Mouse (Mus musculus) hindbrain, embryonic 14.5 days (tissue): Measurements from ENCODE around the gene Cdc20b. TPM values are rescaled to one million over a fixed set of nuclear protein-coding genes. Genes with fewer than 3 reads are reported as not detected.

Experiments used
- ATAC-seq: fragments of 200-750 bp; cut with Nextera tagmentation; 2 replicates; pipeline ENCODE4 v1.8.0; 2017; ENCODE audit warnings: moderate number of reproducible peaks, mild to moderate bottlenecking, moderate TSS enrichment, moderate library complexity; ENCODE audit not compliant: low FRiP score
- DNase-seq: peaks from one replicate; pipeline ENCODE4 v3.0.0-alpha.2; 2015; ENCODE audit warnings: low spot score
- H3K27ac ChIP-seq: fragments of 300-500 bp; sonication (generic); 2 replicates; pipeline ENCODE4 v1.5.1; 2014; ENCODE audit warnings: mild to moderate bottlenecking, moderate library complexity
- H3K27me3 ChIP-seq: fragments of 300-500 bp; sonication (generic); 2 replicates; pipeline ENCODE4 v1.6.1; 2014; ENCODE audit warnings: mild to moderate bottlenecking, low read length, mixed read lengths; ENCODE audit not compliant: control insufficient read depth, insufficient read depth
- H3K36me3 ChIP-seq: fragments of 300-500 bp; sonication (generic); replicated peaks from 2 replicates; pipeline ENCODE4 v1.6.1; 2014; ENCODE audit not compliant: control insufficient read depth, insufficient read depth
- H3K4me1 ChIP-seq: fragments of 300-500 bp; sonication (generic); replicated peaks from 2 replicates; pipeline ENCODE4 v1.6.1; 2014; ENCODE audit warnings: antibody characterized with exemption, low read length, mixed read lengths; ENCODE audit not compliant: control insufficient read depth, insufficient read depth
- H3K4me2 ChIP-seq: fragments of 300-500 bp; sonication (generic); replicated peaks from 2 replicates; pipeline ENCODE4 v1.6.1; 2014; ENCODE audit warnings: mild to moderate bottlenecking, moderate library complexity
- H3K4me3 ChIP-seq: fragments of 300-500 bp; sonication (generic); replicated peaks from 2 replicates; pipeline ENCODE4 v1.5.1; 2014; ENCODE audit warnings: mild to moderate bottlenecking, low read length
- H3K9ac ChIP-seq: fragments of 300-500 bp; sonication (generic); 2 replicates; pipeline ENCODE4 v1.6.1; 2014
- H3K9me3 ChIP-seq: fragments of 300-500 bp; sonication (generic); 2 replicates; pipeline ENCODE4 v1.6.1; 2016; ENCODE audit warnings: low read length; ENCODE audit not compliant: control insufficient read depth
- WGBS: fragments of 180-500 bp; shearing (Covaris S2); extraction: QIAGEN DNeasy Blood & Tissue Kit; methylation state at CpG from one replicate; pipeline ENCODE4 v1.1.7; 2014; 5-methylcytosine and 5-hydroxymethylcytosine counted together
- polyA plus RNA-seq: library from polyadenylated mRNA; unstranded; fragments of >200 nt; fragmentation: Nextera tagmentation; extraction: Ambion mirVana; gene quantifications from 2 replicates; pipeline ENCODE4 v1.2.1, GENCODE M21; 2014

Gene Cdc20b
- polyA plus RNA-seq, 1 experiment from 2014 or later, result 0.96 TPM

DNA sequence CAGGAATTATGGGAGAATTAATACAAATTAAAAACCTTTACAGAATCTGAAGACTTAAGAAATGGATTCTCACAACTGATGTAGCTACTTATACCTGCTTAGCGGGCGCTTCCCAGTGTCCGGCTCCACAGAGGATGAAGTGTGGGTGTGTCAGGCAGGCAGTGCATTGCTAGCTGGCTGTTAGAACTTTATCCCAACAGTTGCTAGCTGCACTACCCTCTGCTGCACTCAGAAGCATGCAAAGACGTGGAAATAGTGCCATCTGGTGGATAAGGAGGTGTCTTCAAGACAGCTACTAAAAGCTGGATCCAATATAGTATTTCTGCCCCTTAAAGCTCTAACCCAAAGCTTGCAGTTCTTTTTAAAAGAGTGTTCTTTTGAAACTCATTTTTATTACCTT is 941 bp downstream of the Cdc20b start:
- no peak overlapping the region for H3K9ac ChIP-seq
- H3K4me3 ChIP-seq, result peak overlapping the region; percentile 48
- 0% methylated on average over 4 of the region's 4 CpGs for WGBS

DNA sequence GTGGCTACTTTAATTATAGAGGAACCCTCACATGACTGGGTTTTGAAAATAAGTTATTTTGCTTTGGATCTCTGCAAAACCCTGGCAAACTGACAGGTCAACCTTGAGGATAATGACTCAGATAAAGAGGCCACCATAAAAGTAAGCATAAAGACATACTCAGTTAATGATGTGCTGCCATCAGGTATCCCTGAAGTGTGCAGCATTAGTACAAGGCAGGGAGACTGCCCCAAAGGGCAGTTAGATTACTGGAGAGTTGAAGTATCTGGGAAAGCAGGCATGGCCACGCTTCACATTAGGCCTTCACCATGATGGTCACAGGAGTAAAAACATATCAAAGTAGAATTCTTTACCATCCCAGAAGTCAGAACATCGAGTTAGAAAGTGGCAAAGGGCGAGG is 10.0 kb downstream of the Cdc20b start:
- Histone ChIP-seq H3K4me3 (peak overlapping the region; percentile 45), H3K9ac (peak overlapping the region; percentile 41; the same call in 1 of the 2 replicates), H3K4me2 (peak overlapping the region; percentile 78), H3K9me3 (no peaks in the 10 kb centered on the region), H3K36me3 (no peaks in the 10 kb centered on the region), H3K27me3 (no peaks in the 10 kb centered on the region), H3K4me1 (no peaks in the 10 kb centered on the region), H3K27ac (no peak overlapping the region)
- DNase-seq, result no peak
- no peak for ATAC-seq
- WGBS, result 82% methylated on average over 3 of the region's 3 CpGs

More for the DNA sequence above, 941 bp downstream of the Cdc20b start:
- Histone ChIP-seq H3K27me3 (peaks cover 35% of the 10 kb centered on the region), H3K36me3 (no peaks in the 10 kb centered on the region), H3K4me1 (0 out of 2 replicates have a peak, but pooled peaks cover 7% of the 10 kb centered on the region), H3K9me3 (no peaks in the 10 kb centered on the region), H3K27ac (no peak overlapping the region), H3K4me2 (peak overlapping the region; percentile 96)
- DNase-seq (peak; percentile 96), ATAC-seq (peak; percentile 80)

DNA sequence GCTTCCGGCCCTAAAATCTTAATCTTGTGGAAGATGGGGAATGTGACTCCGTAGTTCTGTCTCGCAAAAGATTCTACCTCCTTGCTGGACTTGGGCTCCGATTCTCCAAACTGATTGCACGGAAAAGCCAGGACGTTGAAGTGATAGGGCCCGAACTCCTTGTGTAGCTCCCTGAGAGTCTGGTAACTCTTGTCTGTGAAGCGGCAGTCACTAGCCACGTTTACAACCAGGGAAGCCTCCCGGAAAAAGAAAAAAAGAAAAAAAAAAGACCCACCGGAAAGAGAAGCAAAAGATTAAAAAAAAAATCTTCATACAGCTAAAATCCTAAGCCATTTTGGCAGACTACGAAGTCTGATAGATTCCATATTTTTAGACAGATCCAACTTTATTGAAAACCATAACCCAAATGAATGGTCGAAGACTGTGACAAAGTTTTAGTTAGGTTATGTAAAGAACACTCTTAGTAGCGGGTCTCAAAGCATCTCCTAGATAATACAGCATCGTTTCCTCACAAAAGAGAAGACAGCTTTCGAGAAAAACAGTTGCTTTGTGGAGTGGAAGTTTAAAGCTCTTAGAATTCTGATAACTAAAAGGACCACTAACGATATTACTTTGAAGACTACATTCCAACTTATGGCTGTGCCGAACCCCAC is 10.7 kb downstream of the Cdc20b start:
- Histone ChIP-seq H3K4me1 (no peaks in the 10 kb centered on the region), H3K36me3 (no peaks in the 10 kb centered on the region), H3K4me3 (peak overlapping the region; percentile 45), H3K9ac (peak overlapping the region; percentile 41), H3K27me3 (no peaks in the 10 kb centered on the region), H3K4me2 (peak overlapping the region; percentile 78), H3K27ac (0 out of 2 replicates have a peak overlapping the region, but pooled peaks have one; percentile 51), H3K9me3 (no peaks in the 10 kb centered on the region)
- ATAC-seq (no peak), DNase-seq (no peak)
- WGBS, result 31% methylated on average over 18 of the region's 18 CpGs

DNA sequence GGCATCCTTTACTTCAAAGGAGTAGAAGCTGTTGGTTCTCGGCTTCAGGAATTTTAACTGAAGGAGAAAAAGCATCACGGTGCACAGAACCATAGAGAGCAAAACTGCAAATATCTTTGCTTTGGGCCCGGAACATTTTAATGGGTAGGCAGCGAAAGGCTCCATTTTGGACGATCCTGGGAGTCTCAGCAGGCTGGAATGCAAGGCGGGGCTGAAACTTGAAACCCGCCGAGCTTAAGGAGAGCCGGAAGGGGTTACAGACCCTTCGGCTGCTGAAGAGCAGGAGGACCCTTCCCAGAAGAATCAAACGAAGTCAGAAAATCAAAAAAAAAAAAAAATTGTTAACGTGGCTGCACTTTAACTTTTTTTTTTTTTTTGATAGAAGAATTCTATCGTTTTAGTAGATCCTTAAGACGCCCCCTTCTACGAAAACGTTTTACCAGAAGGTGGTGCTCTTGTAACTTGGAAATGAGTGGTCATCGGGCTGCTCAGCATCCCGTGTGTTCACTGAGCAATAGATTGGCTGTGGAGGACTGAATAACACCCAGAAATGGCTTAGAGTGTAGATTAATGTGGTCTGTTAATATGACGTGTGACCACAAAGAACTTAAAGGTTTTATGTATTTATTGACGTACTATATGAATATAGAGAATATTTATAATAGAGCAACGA is 11.4 kb downstream of the Cdc20b start, which contains the start of gene Gpx8:
Gene Gpx8, minus strand, starts transcription at position 200 of the 673 bp plus-strand sequence.
- peak; percentile 85 for ATAC-seq
- WGBS, result 7% methylated on average over 21 of the region's 21 CpGs

DNA sequence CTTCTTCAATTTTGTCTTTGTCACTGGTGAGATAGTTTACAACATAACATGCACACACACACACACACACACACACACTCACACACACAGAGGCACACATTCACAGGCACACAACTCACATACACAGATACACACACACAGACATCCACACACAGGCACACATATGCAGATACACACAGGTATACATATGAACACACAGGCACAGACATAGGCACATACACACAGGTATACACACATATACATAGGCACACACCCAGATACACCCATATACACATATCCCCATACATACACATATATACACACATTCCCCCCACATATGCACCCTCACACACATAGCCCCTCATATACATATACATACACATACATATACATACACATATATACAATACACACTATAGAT is 12.1 kb downstream of the Cdc20b start:
- no peaks in the 10 kb centered on the region for H3K9me3 ChIP-seq
- no peak for DNase-seq

More for the DNA sequence above, 11.4 kb downstream of the Cdc20b start, which contains the start of gene Gpx8:
- H3K9ac ChIP-seq, result peak within 1 kb of the TSS; percentile 41
- peak within 1 kb of the TSS; percentile 45 for H3K4me3 ChIP-seq
- H3K4me1 ChIP-seq, result no peaks in the 10 kb centered on the region
- H3K9me3 ChIP-seq, result no peaks in the 10 kb centered on the region
- H3K36me3 ChIP-seq, result no peaks in the 10 kb centered on the region
- H3K4me2 ChIP-seq, result peak within 1 kb of the TSS; percentile 78
- 0 out of 2 replicates have a peak within 1 kb of the TSS, but pooled peaks have one; percentile 51 for H3K27ac ChIP-seq
- no peaks in the 10 kb centered on the region for H3K27me3 ChIP-seq
- DNase-seq, result peak; percentile 81

DNA sequence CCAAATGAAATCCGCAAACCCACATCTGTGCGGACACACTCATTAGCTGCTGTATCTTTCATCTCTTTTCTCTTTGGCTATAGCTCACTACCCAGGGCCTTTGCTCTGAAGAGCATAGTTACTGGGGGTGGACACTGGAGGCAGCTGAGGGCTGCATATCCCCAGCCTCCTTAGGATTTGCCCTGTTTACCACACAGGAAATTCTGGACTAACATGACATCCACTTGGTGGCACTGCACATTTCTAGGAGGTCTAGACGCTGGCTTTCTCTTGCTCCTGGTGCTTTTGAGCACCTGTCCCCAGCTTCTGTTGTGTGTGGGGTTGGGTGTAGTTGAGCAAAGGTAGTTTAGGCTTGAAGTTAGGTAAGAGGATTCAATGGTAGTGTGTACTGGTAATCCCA is 12.7 kb downstream of the Cdc20b start:
- Histone ChIP-seq H3K27ac (no peak overlapping the region), H3K4me1 (no peaks in the 10 kb centered on the region), H3K9me3 (no peaks in the 10 kb centered on the region), H3K36me3 (no peaks in the 10 kb centered on the region), H3K27me3 (no peaks in the 10 kb centered on the region), H3K4me3 (no peak overlapping the region), H3K4me2 (no peak overlapping the region), H3K9ac (no peak overlapping the region)
- 79% methylated on average over 3 of the region's 3 CpGs for WGBS
- DNase-seq (no peak), ATAC-seq (no peak)

More for the DNA sequence above, 12.1 kb downstream of the Cdc20b start:
- Histone ChIP-seq H3K4me2 (no peak overlapping the region; the same call in 1 of the 2 replicates), H3K9ac (no peak overlapping the region), H3K4me3 (no peak overlapping the region), H3K36me3 (no peaks in the 10 kb centered on the region), H3K27me3 (no peaks in the 10 kb centered on the region), H3K27ac (no peak overlapping the region), H3K4me1 (no peaks in the 10 kb centered on the region)
- peak; percentile 52 for ATAC-seq

DNA sequence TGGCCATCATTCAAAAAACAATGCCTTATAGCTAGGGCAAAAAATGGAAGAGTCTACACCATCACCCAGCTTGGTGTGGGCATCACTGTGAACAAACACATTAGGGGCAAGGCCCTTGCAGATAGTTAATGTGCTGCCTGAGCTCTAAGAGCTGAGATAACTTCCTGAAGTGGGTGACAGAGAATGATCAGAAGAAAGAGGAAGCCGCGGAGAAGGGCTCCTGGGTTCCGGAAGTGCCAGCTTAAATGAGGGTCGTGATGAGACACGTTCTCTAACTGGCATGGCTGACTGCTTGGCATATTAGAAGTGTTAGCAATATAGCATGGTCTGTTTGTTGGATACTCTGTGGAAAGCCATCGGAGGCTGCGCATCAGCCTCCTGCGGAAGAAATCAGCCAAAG is 19.3 kb downstream of the Cdc20b start:
- Histone ChIP-seq H3K27ac (no peak overlapping the region), H3K36me3 (no peaks in the 10 kb centered on the region), H3K4me3 (no peak overlapping the region), H3K4me1 (no peaks in the 10 kb centered on the region), H3K9me3 (no peaks in the 10 kb centered on the region), H3K9ac (no peak overlapping the region), H3K27me3 (no peaks in the 10 kb centered on the region), H3K4me2 (no peak overlapping the region)
- no peak for DNase-seq
- 91% methylated on average over 8 of the region's 8 CpGs for WGBS
- ATAC-seq, result no peak

DNA sequence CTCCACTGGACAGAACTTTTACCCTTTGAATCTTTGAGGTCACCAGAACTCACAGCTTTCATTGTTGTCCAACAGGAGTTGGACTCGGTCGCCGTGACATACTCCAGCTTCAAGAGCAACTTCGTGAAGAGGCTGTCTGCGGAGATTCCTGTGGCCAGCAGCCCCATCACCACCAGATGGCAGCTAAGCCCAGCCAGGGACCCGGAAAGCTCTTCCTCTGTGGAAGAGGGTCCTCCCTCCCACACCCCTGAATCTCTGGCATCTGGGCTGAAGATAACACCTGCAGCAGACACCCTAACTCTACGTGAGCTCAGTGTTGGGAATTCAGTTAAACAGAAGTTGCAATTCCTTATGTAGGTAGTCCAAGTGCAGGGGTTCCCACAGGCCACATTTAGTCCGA is 20.9 kb downstream of the Cdc20b start:
- Histone ChIP-seq H3K4me2 (no peak overlapping the region), H3K9ac (no peak overlapping the region), H3K27me3 (no peaks in the 10 kb centered on the region), H3K36me3 (no peaks in the 10 kb centered on the region), H3K4me3 (no peak overlapping the region), H3K4me1 (no peaks in the 10 kb centered on the region), H3K9me3 (no peaks in the 10 kb centered on the region), H3K27ac (no peak overlapping the region)
- DNase-seq (no peak), ATAC-seq (no peak)
- WGBS, result 46% methylated on average over 8 of the region's 8 CpGs

DNA sequence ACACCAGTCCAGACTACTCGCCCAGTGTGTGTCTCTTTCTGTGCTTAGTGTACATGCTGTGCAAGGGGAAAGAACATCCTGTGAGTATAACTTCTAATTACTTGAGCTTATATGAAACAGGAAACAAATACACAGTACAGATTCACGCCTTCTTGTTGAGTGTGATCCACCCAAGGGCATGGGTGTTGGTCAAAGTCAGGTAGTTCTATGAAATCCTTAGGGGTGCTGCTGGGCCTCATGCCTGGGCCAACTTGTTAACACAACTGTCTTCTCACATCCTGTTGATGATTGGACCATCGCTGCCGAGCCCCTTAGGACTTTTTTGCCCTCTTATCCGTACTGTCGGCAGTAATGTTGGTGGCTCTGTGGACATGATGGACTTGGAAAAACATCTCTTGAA is 26.8 kb downstream of the Cdc20b start:
- H3K36me3 ChIP-seq, result no peaks in the 10 kb centered on the region
- H3K27me3 ChIP-seq, result no peaks in the 10 kb centered on the region
- H3K27ac ChIP-seq, result no peak overlapping the region
- H3K4me1 ChIP-seq, result no peaks in the 10 kb centered on the region
- H3K4me2 ChIP-seq, result no peak overlapping the region
- 93% methylated on average over 6 of the region's 6 CpGs for WGBS
- no peaks in the 10 kb centered on the region for H3K9me3 ChIP-seq
- H3K4me3 ChIP-seq, result no peak overlapping the region
- no peak for DNase-seq
- no peak overlapping the region for H3K9ac ChIP-seq
- ATAC-seq, result no peak
